Mouse (Mus musculus): ENCODE measurements at regions not wholly inside any gene's neighbourhood (a gene's known extent, or its start where the extent isn't known, plus 50 kb on each side); places are given as distances from the start of the nearest gene placed in this dataset.

GRCm38 (mm10) chr4:80442711-80443110, 391.2 kb upstream of the Tyrp1 start:
- Histone ChIP-seq H3K4me3 (no peak overlapping the region), H3K27me3 (ENCODE audit: poor library complexity, severe bottlenecking) (no peaks in the 10 kb centered on the region), H3K36me3 (replicated peaks) (no peaks in the 10 kb centered on the region), H3K27ac (no peak overlapping the region), H3K9me3 (no peaks in the 10 kb centered on the region), H3K4me1 (no peaks in the 10 kb centered on the region)
- 36% methylated on average over 4 of the region's 4 CpGs for WGBS
- DNase-seq (ENCODE audit: extremely low spot score, low spot score), result no peak

- DNase-seq (ENCODE audit: extremely low spot score, low spot score), result no peak
- WGBS, result 88% methylated on average over 1 of the region's 1 CpGs
These were observed 370.3 kb upstream of the Tyrp1 start for GRCm38 (mm10) chr4:80463615-80464014.

GRCm38 (mm10) chr4:80475736-80476478, 358.0 kb upstream of the Tyrp1 start:
- no peak overlapping the region for H3K4me3 ChIP-seq
- H3K27ac ChIP-seq, result no peak overlapping the region
- H3K27me3 ChIP-seq (ENCODE audit: poor library complexity, severe bottlenecking), result no peaks in the 10 kb centered on the region
- H3K9me3 ChIP-seq, result no peaks in the 10 kb centered on the region
- no peak for DNase-seq (ENCODE audit: extremely low spot score, low spot score)
- H3K36me3 ChIP-seq (replicated peaks), result no peaks in the 10 kb centered on the region
- no peaks in the 10 kb centered on the region for H3K4me1 ChIP-seq
- 92% methylated on average over 4 of the region's 4 CpGs for WGBS

More at GRCm38 (mm10) chr4:80463615-80464014, 370.3 kb upstream of the Tyrp1 start:
- Histone ChIP-seq H3K36me3 (replicated peaks) (no peaks in the 10 kb centered on the region), H3K9me3 (no peaks in the 10 kb centered on the region), H3K4me1 (no peaks in the 10 kb centered on the region), H3K27ac (no peak overlapping the region), H3K27me3 (ENCODE audit: poor library complexity, severe bottlenecking) (no peaks in the 10 kb centered on the region), H3K4me3 (no peak overlapping the region)

GRCm38 (mm10) chr4:80515087-80515486, 318.8 kb upstream of the Tyrp1 start:
- Histone ChIP-seq H3K4me1 (peaks cover 33% of the 10 kb centered on the region), H3K27me3 (ENCODE audit: poor library complexity, severe bottlenecking) (no peaks in the 10 kb centered on the region), H3K9me3 (no peaks in the 10 kb centered on the region), H3K27ac (no peak overlapping the region), H3K4me3 (no peak overlapping the region), H3K36me3 (replicated peaks) (no peaks in the 10 kb centered on the region)
- 51% methylated on average over 2 of the region's 2 CpGs for WGBS
- no peak for DNase-seq (ENCODE audit: extremely low spot score, low spot score)

GRCm38 (mm10) chr4:80517476-80518285, 316.2 kb upstream of the Tyrp1 start:
- Histone ChIP-seq H3K27ac (no peak overlapping the region), H3K4me1 (peaks cover 33% of the 10 kb centered on the region), H3K4me3 (no peak overlapping the region), H3K9me3 (no peaks in the 10 kb centered on the region), H3K27me3 (ENCODE audit: poor library complexity, severe bottlenecking) (no peaks in the 10 kb centered on the region), H3K36me3 (replicated peaks) (no peaks in the 10 kb centered on the region)
- peak; percentile 42 for DNase-seq (ENCODE audit: extremely low spot score, low spot score)
- WGBS, result 30% methylated on average over 12 of the region's 12 CpGs

GRCm38 (mm10) chr4:80518589-80518988, 315.3 kb upstream of the Tyrp1 start:
- peaks cover 33% of the 10 kb centered on the region for H3K4me1 ChIP-seq
- H3K36me3 ChIP-seq (replicated peaks), result no peaks in the 10 kb centered on the region
- no peaks in the 10 kb centered on the region for H3K9me3 ChIP-seq
- no peak overlapping the region for H3K27ac ChIP-seq
- H3K4me3 ChIP-seq, result no peak overlapping the region
- no peak for DNase-seq (ENCODE audit: extremely low spot score, low spot score)
- no peaks in the 10 kb centered on the region for H3K27me3 ChIP-seq (ENCODE audit: poor library complexity, severe bottlenecking)

- no peak overlapping the region for H3K27ac ChIP-seq
- DNase-seq (ENCODE audit: extremely low spot score, low spot score), result no peak
- no peaks in the 10 kb centered on the region for H3K36me3 ChIP-seq (replicated peaks)
- WGBS, result 93% methylated on average over 4 of the region's 4 CpGs
- no peaks in the 10 kb centered on the region for H3K27me3 ChIP-seq (ENCODE audit: poor library complexity, severe bottlenecking)
- H3K4me3 ChIP-seq, result no peak overlapping the region
- no peaks in the 10 kb centered on the region for H3K9me3 ChIP-seq
- no peaks in the 10 kb centered on the region for H3K4me1 ChIP-seq
These were observed 294.1 kb upstream of the Tyrp1 start for GRCm38 (mm10) chr4:80539854-80540253.

- H3K4me3 ChIP-seq, result no peak overlapping the region
- H3K4me1 ChIP-seq, result no peaks in the 10 kb centered on the region
- no peak for DNase-seq (ENCODE audit: extremely low spot score, low spot score)
- no peaks in the 10 kb centered on the region for H3K36me3 ChIP-seq (replicated peaks)
- 90% methylated on average over 3 of the region's 3 CpGs for WGBS
- no peaks in the 10 kb centered on the region for H3K9me3 ChIP-seq
- H3K27me3 ChIP-seq (ENCODE audit: poor library complexity, severe bottlenecking), result no peaks in the 10 kb centered on the region
- no peak overlapping the region for H3K27ac ChIP-seq
These were observed 288.8 kb upstream of the Tyrp1 start for GRCm38 (mm10) chr4:80545086-80545485.

GRCm38 (mm10) chr4:80589438-80589837, 244.5 kb upstream of the Tyrp1 start:
- no peaks in the 10 kb centered on the region for H3K9me3 ChIP-seq
- H3K36me3 ChIP-seq (replicated peaks), result no peaks in the 10 kb centered on the region
- H3K27ac ChIP-seq, result no peak overlapping the region
- 85% methylated on average over 4 of the region's 4 CpGs for WGBS
- no peaks in the 10 kb centered on the region for H3K27me3 ChIP-seq (ENCODE audit: poor library complexity, severe bottlenecking)
- no peak overlapping the region for H3K4me3 ChIP-seq
- no peaks in the 10 kb centered on the region for H3K4me1 ChIP-seq
- no peak for DNase-seq (ENCODE audit: extremely low spot score, low spot score)

GRCm38 (mm10) chr4:80628271-80628670, 205.7 kb upstream of the Tyrp1 start:
- Histone ChIP-seq H3K27me3 (ENCODE audit: poor library complexity, severe bottlenecking) (no peaks in the 10 kb centered on the region), H3K36me3 (replicated peaks) (no peaks in the 10 kb centered on the region), H3K4me1 (no peaks in the 10 kb centered on the region), H3K4me3 (no peak overlapping the region), H3K9me3 (no peaks in the 10 kb centered on the region), H3K27ac (no peak overlapping the region)
- WGBS, result 89% methylated on average over 4 of the region's 4 CpGs
- DNase-seq (ENCODE audit: extremely low spot score, low spot score), result no peak

GRCm38 (mm10) chr4:80629251-80629650, 204.7 kb upstream of the Tyrp1 start:
- H3K36me3 ChIP-seq (replicated peaks), result no peaks in the 10 kb centered on the region
- DNase-seq (ENCODE audit: extremely low spot score, low spot score), result no peak
- H3K27me3 ChIP-seq (ENCODE audit: poor library complexity, severe bottlenecking), result no peaks in the 10 kb centered on the region
- no peak overlapping the region for H3K27ac ChIP-seq
- H3K4me1 ChIP-seq, result no peaks in the 10 kb centered on the region
- H3K9me3 ChIP-seq, result no peaks in the 10 kb centered on the region
- H3K4me3 ChIP-seq, result no peak overlapping the region
- WGBS, result 80% methylated on average over 1 of the region's 1 CpGs

- no peaks in the 10 kb centered on the region for H3K27me3 ChIP-seq (ENCODE audit: poor library complexity, severe bottlenecking)
- no peaks in the 10 kb centered on the region for H3K36me3 ChIP-seq (replicated peaks)
- no peak overlapping the region for H3K27ac ChIP-seq
- H3K4me1 ChIP-seq, result no peaks in the 10 kb centered on the region
- no peak overlapping the region for H3K4me3 ChIP-seq
- no peak for DNase-seq (ENCODE audit: extremely low spot score, low spot score)
- H3K9me3 ChIP-seq, result no peaks in the 10 kb centered on the region
These were observed 203.7 kb upstream of the Tyrp1 start for GRCm38 (mm10) chr4:80630260-80630659.

- no peaks in the 10 kb centered on the region for H3K36me3 ChIP-seq (replicated peaks)
- H3K9me3 ChIP-seq, result no peaks in the 10 kb centered on the region
- H3K4me3 ChIP-seq, result no peak overlapping the region
- H3K27ac ChIP-seq, result no peak overlapping the region
- no peaks in the 10 kb centered on the region for H3K27me3 ChIP-seq (ENCODE audit: poor library complexity, severe bottlenecking)
- no peak for DNase-seq (ENCODE audit: extremely low spot score, low spot score)
- WGBS, result 84% methylated on average over 4 of the region's 4 CpGs
- H3K4me1 ChIP-seq, result no peaks in the 10 kb centered on the region
These were observed 202.9 kb upstream of the Tyrp1 start for GRCm38 (mm10) chr4:80631041-80631440.

Measured in forebrain, embryonic 10.5 days (tissue).